Mouse (Mus musculus): ENCODE data around the gene Nos1.

DNA sequence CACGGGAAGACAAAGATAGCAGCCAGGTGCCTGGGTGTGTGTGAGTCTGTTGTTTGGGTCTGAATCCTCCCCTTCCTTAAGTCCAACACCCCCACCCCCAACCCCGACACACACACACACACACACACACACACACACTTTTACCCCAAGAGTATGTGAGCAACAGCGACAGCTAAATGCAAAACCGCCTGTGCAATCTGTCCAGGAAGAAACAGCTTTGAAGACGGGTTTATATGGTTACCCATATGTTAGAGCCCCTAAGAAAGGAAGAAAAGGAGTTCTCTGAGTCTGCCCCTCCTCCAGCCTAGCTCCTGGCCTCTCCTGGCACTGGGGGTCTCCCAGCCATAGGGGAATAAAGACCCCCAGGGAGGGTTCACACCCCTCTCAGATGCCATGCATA, 60.2 kb downstream of the Nos1 start:
- TF ChIP-seq GATA1 (IDR thresholded peaks at IDR 0.05; ENCODE audit: borderline replicate concordance, low read length) (no peak), FLI1 (IDR thresholded peaks at IDR 0.05; ENCODE audit: low read length) (no peak)

Data from megakaryocyte, embryonic 14.5 days (primary cell).